Mouse (Mus musculus): ENCODE results near the gene Cmtm5. TPM values are rescaled to one million over a fixed set of nuclear protein-coding genes. Genes with fewer than 3 reads are reported as not detected.
"Not testable (repeated sequence)": the region's sequence is repeated elsewhere in the genome, so short reads cannot be mapped to it uniquely, and the experiment has no call there.

Gene Cmtm5
- polyA plus RNA-seq, 1 experiment from 2014 or later = not detected

DNA sequence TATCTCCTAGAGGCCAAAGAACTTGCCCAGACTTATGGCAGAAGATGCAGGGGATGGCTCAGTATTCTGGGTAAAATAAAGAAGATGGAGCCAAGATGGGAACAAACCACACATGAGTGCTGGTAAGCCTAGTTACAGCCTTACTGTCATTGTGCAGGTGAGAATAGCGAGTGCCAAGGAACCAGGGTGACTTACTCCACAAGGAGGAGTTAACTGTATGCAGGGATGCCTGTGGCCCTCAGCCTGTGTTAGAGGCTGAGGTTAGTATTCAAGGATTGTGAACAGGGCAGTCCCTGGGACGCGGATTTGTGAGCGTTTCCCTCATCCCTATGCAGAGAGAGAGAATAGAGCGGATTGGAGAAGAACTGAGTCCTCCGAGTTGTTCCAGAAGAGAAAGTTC, 15.5 kb downstream of the Cmtm5 start:
- H3K4me3 ChIP-seq = no peak overlapping the region
- H3K27me3 ChIP-seq (replicated peaks) = peaks cover 31% of the 10 kb centered on the region
- no peaks in the 10 kb centered on the region for H3K36me3 ChIP-seq
- no peak overlapping the region for H3K4me2 ChIP-seq
- H3K27ac ChIP-seq = no peak overlapping the region
- H3K4me1 ChIP-seq = no peaks in the 10 kb centered on the region
- H3K9ac ChIP-seq = no peak overlapping the region
- no peaks in the 10 kb centered on the region for H3K9me3 ChIP-seq (replicated peaks)
- no peak for ATAC-seq
- 81% methylated on average over 6 of the region's 6 CpGs for WGBS (ENCODE audit: insufficient replicate concordance)

DNA sequence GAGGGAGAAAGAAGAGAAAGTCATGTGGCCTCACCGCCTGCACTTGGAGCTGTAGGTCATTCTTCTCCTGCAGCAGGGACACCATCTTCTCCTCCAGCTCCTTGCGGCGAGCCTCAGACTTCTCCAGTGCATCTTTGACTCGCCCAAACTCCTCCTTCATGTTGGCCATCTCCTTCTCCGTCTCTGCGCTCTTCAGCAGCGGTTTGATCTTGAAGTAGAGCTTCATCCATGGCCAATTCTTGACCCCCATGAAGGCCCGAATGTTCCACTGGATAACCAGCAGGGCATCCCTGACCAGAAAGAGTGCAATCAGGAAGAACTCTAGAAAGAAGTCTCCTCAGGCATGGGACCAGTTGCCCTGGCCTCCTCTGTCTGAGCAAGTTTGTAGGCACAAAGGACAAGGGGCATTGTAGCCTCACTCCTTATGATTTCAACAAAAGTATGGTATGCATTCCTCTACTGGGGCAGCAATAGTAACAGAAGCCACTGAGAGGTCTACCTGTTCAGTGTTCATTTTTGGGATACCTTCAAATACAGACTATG, 17.7 kb downstream of the Cmtm5 start:
- Histone ChIP-seq H3K36me3 (no peaks in the 10 kb centered on the region), H3K27me3 (replicated peaks) (peaks cover 27% of the 10 kb centered on the region), H3K4me1 (no peaks in the 10 kb centered on the region), H3K4me3 (no peak overlapping the region), H3K27ac (no peak overlapping the region), H3K9ac (no peak overlapping the region), H3K9me3 (replicated peaks) (no peaks in the 10 kb centered on the region), H3K4me2 (no peak overlapping the region)
- 70% methylated on average over 8 of the region's 8 CpGs for WGBS (ENCODE audit: insufficient replicate concordance)
- no peak for ATAC-seq

GRCm38 (mm10) chr14:54954474-54954873, 18.4 kb downstream of the Cmtm5 start:
- ATAC-seq = no peak
- Histone ChIP-seq H3K9ac (no peak overlapping the region), H3K4me1 (no peaks in the 10 kb centered on the region), H3K27ac (no peak overlapping the region), H3K4me2 (no peak overlapping the region), H3K36me3 (no peaks in the 10 kb centered on the region), H3K9me3 (replicated peaks) (no peaks in the 10 kb centered on the region), H3K27me3 (replicated peaks) (peaks cover 27% of the 10 kb centered on the region), H3K4me3 (no peak overlapping the region)
- 56% methylated on average over 3 of the region's 3 CpGs for WGBS (ENCODE audit: insufficient replicate concordance)

GRCm38 (mm10) chr14:54955481-54955880, 19.4 kb downstream of the Cmtm5 start:
- Histone ChIP-seq H3K27me3 (replicated peaks) (peaks cover 17% of the 10 kb centered on the region), H3K27ac (no peak overlapping the region), H3K9ac (no peak overlapping the region), H3K4me2 (no peak overlapping the region), H3K9me3 (replicated peaks) (no peaks in the 10 kb centered on the region), H3K4me3 (no peak overlapping the region), H3K36me3 (no peaks in the 10 kb centered on the region), H3K4me1 (no peaks in the 10 kb centered on the region)
- WGBS (ENCODE audit: insufficient replicate concordance) = 56% methylated on average over 3 of the region's 3 CpGs
- ATAC-seq = no peak

DNA sequence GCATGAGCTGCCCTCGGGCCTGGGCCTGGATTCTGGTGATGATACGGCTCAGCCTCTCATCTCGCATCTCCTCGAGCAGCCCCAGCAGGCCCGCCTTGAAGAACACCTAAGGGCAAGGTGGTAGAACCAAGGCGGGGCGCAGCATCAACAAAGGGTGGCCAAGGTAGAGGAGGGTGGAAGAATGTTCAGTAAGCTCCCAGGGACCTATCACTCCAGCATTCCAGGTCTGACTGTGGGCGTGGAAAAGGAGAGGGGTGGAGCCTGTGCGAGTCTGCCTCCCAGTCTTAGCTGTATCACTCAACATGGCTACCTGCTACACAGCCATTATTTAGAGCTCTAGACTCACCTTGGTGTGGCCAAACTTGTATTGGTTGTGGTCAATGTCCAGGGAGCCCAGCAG, 20.5 kb downstream of the Cmtm5 start:
- ATAC-seq = no peak
- Histone ChIP-seq H3K4me3 (no peak overlapping the region), H3K4me2 (no peak overlapping the region), H3K27ac (no peak overlapping the region), H3K36me3 (no peaks in the 10 kb centered on the region), H3K4me1 (no peaks in the 10 kb centered on the region), H3K9me3 (replicated peaks) (no peaks in the 10 kb centered on the region), H3K9ac (no peak overlapping the region), H3K27me3 (replicated peaks) (peaks cover 13% of the 10 kb centered on the region)
- 61% methylated on average over 9 of the region's 9 CpGs for WGBS (ENCODE audit: insufficient replicate concordance)

DNA sequence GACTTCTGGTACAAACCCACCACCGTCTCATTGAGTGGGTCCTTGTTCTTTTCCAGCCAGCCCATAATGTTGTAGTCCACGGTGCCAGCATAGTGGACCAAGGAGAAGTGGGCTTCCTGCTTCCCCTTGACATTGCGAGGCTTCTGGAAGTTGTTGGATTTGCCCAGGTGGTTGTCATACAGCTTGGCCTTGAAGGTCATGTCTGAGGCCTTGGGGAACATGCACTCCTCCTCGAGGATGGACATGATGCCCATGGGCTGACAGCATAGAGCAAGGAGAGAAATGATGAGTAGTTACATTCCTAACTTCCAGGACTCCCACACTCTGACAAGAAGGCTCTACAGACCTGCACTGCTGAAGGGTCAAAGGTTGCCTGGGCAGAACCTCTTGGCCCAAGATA, 22.4 kb downstream of the Cmtm5 start:
- no peak overlapping the region for H3K9ac ChIP-seq
- no peak overlapping the region for H3K27ac ChIP-seq
- H3K36me3 ChIP-seq = no peaks in the 10 kb centered on the region
- no peak overlapping the region for H3K4me3 ChIP-seq
- no peak overlapping the region for H3K4me2 ChIP-seq
- no peaks in the 10 kb centered on the region for H3K4me1 ChIP-seq
- no peaks in the 10 kb centered on the region for H3K9me3 ChIP-seq (replicated peaks)
- 51% methylated on average over 4 of the region's 4 CpGs for WGBS (ENCODE audit: insufficient replicate concordance)
- ATAC-seq = no peak
- no peaks in the 10 kb centered on the region; the same call in none of the 2 replicates for H3K27me3 ChIP-seq (replicated peaks)

- ATAC-seq = no peak
- no peak overlapping the region for H3K9ac ChIP-seq
- no peak overlapping the region for H3K4me2 ChIP-seq
- no peaks in the 10 kb centered on the region; the same call in none of the 2 replicates for H3K27me3 ChIP-seq (replicated peaks)
- WGBS (ENCODE audit: insufficient replicate concordance) = 57% methylated on average over 3 of the region's 3 CpGs
- H3K9me3 ChIP-seq (replicated peaks) = no peaks in the 10 kb centered on the region
- no peaks in the 10 kb centered on the region for H3K36me3 ChIP-seq
- H3K4me3 ChIP-seq = no peak overlapping the region
- no peak overlapping the region for H3K27ac ChIP-seq
- no peaks in the 10 kb centered on the region for H3K4me1 ChIP-seq
These were observed 23.1 kb downstream of the Cmtm5 start for GRCm38 (mm10) chr14:54959197-54959596.

DNA sequence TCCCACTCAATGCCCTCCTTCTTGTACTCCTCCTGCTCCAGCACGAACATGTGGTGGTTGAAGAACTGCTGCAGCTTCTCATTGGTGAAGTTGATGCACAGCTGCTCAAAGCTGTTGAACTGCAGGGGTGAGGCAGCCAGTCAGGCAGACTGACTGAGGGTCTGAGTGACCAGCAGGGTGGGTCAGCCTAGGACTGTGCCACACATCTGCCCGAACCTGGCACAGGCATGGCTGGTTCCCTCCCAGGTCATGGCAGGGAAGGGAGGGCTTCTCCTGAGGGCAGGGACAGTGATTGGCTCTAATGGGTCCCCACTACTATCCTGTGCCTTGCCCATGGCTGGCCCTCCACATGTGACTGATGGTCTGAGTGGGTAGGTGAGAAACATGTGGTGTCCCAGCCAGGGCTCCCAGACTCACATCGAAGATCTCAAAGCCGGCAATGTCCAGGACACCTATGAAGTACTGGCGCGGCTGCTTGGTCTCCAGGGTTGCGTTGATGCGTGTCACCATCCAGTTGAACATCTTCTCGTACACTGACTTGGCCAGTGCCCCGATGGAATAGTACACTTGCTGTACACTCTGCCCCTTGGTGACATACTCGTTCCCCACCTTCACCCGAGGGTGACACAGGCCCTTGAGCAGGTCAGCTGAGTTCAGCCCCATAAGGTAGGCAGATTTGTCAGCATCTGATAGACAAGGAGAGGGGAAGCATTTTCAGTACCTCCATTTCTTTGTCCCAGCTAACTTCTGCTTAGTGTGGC, 24.0 kb downstream of the Cmtm5 start:
- H3K4me3 ChIP-seq; H3K36me3 ChIP-seq; H3K9ac ChIP-seq; H3K9me3 ChIP-seq (replicated peaks); H3K27ac ChIP-seq; H3K4me2 ChIP-seq; H3K27me3 ChIP-seq (replicated peaks); ATAC-seq; H3K4me1 ChIP-seq: not testable (repeated sequence)
- WGBS (ENCODE audit: insufficient replicate concordance) = 68% methylated on average over 12 of the region's 12 CpGs

DNA sequence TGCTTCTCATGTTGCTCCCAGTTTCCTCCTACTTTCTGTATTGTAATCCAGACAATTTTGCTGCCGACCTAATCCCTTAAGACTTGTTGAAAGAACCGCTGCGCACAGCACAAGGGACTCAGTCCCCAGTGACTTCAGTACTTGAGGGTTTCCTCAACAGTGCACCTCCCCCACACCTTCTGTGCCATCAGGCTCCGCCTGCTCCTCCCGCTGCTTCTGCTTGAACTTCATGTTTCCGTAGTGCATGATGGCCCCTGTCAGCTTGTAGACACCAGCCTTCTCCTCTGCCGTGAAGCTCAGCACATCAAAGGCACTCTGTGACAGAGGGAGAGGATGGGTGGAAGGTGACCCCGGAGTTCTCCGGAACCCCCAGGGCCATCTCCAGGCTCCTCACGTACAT, 24.7 kb downstream of the Cmtm5 start:
- H3K4me1 ChIP-seq = no peaks in the 10 kb centered on the region
- 37% methylated on average over 10 of the region's 10 CpGs for WGBS (ENCODE audit: insufficient replicate concordance)
- H3K9me3 ChIP-seq (replicated peaks) = no peaks in the 10 kb centered on the region
- H3K9ac ChIP-seq = no peak overlapping the region
- ATAC-seq = no peak
- H3K27ac ChIP-seq = no peak overlapping the region
- no peaks in the 10 kb centered on the region for H3K36me3 ChIP-seq
- no peaks in the 10 kb centered on the region; the same call in none of the 2 replicates for H3K27me3 ChIP-seq (replicated peaks)
- H3K4me3 ChIP-seq = no peak overlapping the region
- no peak overlapping the region for H3K4me2 ChIP-seq

DNA sequence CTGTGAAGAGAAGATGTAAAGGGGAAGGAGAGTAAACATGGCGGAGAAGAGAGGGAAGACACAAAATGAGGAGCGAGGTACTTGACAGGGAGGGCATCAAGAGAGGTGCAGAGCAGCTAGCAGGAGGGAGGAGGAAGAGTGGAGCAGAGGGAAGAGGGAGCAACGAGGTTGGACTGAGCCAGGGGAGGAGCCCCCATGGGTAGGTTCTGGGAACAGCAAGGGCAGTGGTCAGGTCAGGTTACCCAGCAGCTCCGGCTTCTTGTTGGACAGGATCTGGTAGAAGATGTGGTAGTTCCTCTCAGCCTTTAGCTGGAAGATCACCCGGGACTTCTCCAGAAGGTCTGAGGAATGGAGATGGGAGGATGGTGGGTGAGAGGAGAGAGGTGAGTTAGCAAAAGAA, 25.4 kb downstream of the Cmtm5 start:
- Histone ChIP-seq H3K36me3 (no peaks in the 10 kb centered on the region), H3K4me3 (no peak overlapping the region), H3K4me2 (no peak overlapping the region), H3K9ac (no peak overlapping the region), H3K4me1 (no peaks in the 10 kb centered on the region), H3K27me3 (replicated peaks) (no peaks in the 10 kb centered on the region; the same call in none of the 2 replicates), H3K27ac (no peak overlapping the region), H3K9me3 (replicated peaks) (no peaks in the 10 kb centered on the region)
- no peak for ATAC-seq
- 61% methylated on average over 5 of the region's 5 CpGs for WGBS (ENCODE audit: insufficient replicate concordance)

DNA sequence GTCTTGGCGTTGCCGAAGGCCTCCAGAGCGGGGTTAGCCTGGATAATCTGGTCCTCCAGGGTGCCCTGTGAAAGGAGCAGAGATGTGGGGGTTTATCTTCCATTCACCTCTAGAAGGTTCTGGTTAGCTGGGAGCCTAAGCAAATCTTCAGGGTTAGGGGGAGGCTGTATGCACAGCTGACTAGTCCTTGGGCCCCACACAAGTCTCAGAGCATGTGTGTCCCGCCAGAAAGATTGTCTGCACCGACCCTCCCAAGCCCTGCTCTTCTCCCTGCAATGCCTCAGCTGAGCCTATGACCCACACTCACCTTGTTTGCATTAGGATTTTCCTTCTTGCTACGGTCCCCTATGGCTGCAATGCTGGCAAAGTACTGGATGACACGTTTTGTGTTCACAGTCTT, 26.7 kb downstream of the Cmtm5 start:
- H3K36me3 ChIP-seq = no peaks in the 10 kb centered on the region
- H3K4me1 ChIP-seq = no peaks in the 10 kb centered on the region
- H3K27ac ChIP-seq = no peak overlapping the region
- H3K27me3 ChIP-seq (replicated peaks) = no peaks in the 10 kb centered on the region; the same call in none of the 2 replicates
- no peaks in the 10 kb centered on the region for H3K9me3 ChIP-seq (replicated peaks)
- no peak overlapping the region for H3K4me3 ChIP-seq
- WGBS (ENCODE audit: insufficient replicate concordance) = 74% methylated on average over 7 of the region's 7 CpGs
- no peak overlapping the region for H3K4me2 ChIP-seq
- ATAC-seq = no peak
- no peak overlapping the region for H3K9ac ChIP-seq

DNA sequence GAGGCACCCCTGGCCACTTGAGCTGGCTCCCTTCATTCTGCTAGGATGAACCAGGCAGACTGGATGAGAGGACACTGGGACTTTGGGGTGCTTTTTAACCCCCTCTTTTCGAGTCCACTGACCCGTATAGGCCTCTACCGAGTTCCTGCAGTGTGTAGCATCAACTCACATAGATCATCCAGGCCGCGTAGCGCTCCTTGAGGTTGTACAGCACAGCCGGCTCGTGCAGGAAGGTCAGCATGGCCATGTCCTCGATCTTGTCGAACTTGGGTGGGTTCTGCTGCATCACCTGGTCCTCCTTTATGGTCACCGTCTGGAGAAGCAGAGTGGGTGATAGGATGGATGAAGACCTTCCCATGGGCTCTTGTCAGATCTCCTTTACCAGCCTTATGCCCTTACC, 27.7 kb downstream of the Cmtm5 start:
- no peaks in the 10 kb centered on the region for H3K9me3 ChIP-seq (replicated peaks)
- no peaks in the 10 kb centered on the region for H3K36me3 ChIP-seq
- H3K27me3 ChIP-seq (replicated peaks) = peaks cover 7% of the 10 kb centered on the region
- H3K4me2 ChIP-seq = no peak overlapping the region
- no peak for ATAC-seq
- H3K4me1 ChIP-seq = no peaks in the 10 kb centered on the region
- WGBS (ENCODE audit: insufficient replicate concordance) = 77% methylated on average over 11 of the region's 11 CpGs
- no peak overlapping the region for H3K4me3 ChIP-seq
- H3K9ac ChIP-seq = no peak overlapping the region
- H3K27ac ChIP-seq = no peak overlapping the region

DNA sequence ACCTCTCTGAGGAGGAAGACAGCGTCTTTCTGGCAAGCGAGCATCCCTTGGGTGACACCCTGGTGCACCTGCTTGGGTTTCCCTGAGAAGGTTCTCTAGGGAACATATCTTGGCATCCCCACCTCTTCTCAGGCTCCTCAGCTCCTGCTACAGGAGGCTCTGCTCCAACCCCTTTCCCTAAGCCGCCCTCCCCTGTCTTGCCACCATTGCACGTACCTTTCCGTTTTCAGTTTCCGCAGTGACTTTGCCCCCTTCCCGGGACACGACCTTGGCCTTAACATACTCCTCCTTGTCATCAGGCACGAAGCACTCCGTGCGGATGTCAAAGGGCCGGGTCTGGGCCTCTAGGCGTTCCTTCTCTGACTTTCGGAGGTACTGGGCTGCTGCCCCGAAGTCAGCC, 29.0 kb downstream of the Cmtm5 start:
- WGBS (ENCODE audit: insufficient replicate concordance) = 68% methylated on average over 15 of the region's 15 CpGs
- Histone ChIP-seq H3K9me3 (replicated peaks) (no peaks in the 10 kb centered on the region), H3K4me3 (no peak overlapping the region), H3K27me3 (replicated peaks) (peaks cover 12% of the 10 kb centered on the region), H3K27ac (no peak overlapping the region), H3K36me3 (no peaks in the 10 kb centered on the region), H3K9ac (no peak overlapping the region), H3K4me1 (no peaks in the 10 kb centered on the region), H3K4me2 (no peak overlapping the region)
- ATAC-seq = no peak

Measured in liver, embryonic 12.5 days (tissue).